Mouse (Mus musculus): ENCODE results near the gene Mboat7. TPM values are rescaled to one million over a fixed set of nuclear protein-coding genes. Genes with fewer than 3 reads are reported as not detected.

The Mboat7 gene
- total and polyA plus RNA-seq, 3 experiments: 18.4 to 41.2 (median 21.7) TPM

- TF ChIP-seq ETS1 (conservative IDR thresholded peaks at IDR 0.05; ENCODE audit: low read depth, low read length) (no peak), NRF1 (IDR thresholded peaks at IDR 0.05; ENCODE audit: low read depth, low read length) (peak; percentile 84), CHD2 (IDR thresholded peaks at IDR 0.05; ENCODE audit: low read length) (no peak), IRF4 (IDR thresholded peaks at IDR 0.05; ENCODE audit: low read depth, low read length) (no peak), POLR2AphosphoS2 (IDR thresholded peaks at IDR 0.05; ENCODE audit: low read depth, low read length) (peak; percentile 100), BHLHE40 (IDR thresholded peaks at IDR 0.05; ENCODE audit: low read depth, low read length) (no peak), JUND (conservative IDR thresholded peaks at IDR 0.05; ENCODE audit: low read depth, low read length) (peak; percentile 83), JUN (IDR thresholded peaks at IDR 0.05; ENCODE audit: insufficient read depth, low read depth, low read length) (peak; percentile 81), MAZ (IDR thresholded peaks at IDR 0.05; ENCODE audit: low read depth, low read length) (0 out of 2 replicates have a peak, but pooled peaks have one; percentile 19), USF2 (conservative IDR thresholded peaks at IDR 0.05; ENCODE audit: low read depth, low read length) (no peak), GABPA (IDR thresholded peaks at IDR 0.05; ENCODE audit: insufficient replicate concordance, low read depth, low read length) (no peak; the same call in 1 of the 2 replicates), USF1 (IDR thresholded peaks at IDR 0.05; ENCODE audit: low read depth, low read length) (no peak), RAD21 (IDR thresholded peaks at IDR 0.05; ENCODE audit: low read depth, low read length) (no peak), RCOR1 (conservative IDR thresholded peaks at IDR 0.05; ENCODE audit: low read depth, low read length) (no peak), ZMIZ1 (IDR thresholded peaks at IDR 0.05; ENCODE audit: low read depth, low read length) (peak; percentile 99)
Measured at GRCm38 (mm10) chr7:3703879-3704441, 10.6 kb upstream of the Mboat7 start, which contains the start of gene Rps9 (continued).

DNA sequence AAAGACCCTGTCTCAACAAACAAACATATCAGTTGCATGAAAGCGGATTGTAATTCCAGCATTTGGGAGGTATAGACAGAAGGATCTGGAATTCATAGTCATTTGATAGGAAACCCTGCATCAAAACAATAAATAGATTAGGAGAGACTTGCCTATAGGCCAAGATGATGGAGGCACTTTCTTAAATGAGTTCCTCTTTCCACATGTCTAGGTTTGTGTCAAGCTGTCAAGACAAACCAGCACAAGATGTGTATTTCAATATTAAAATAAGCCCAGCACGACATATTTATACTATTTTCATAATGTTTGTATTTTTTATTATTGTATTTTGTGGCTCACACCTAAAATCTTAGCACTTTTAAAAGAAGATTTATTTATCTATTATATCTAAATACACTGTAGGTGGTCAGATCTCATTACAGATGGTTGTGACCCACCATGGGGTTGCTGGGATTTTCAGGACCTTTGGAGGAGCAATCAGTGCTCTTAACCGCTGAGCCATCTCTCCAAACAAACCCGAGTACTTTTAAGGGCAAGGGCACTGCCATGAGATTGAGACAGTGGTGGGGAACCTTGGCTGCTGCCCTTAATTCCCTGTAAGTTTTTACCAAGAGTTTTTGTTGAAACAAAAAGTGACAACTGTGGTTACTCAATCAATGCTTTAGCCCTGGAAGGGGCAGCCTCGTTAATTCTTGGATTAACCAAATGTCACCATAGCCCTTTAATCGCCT lies 10.0 kb upstream of the Mboat7 start:
- H3K9me3 ChIP-seq (replicated peaks; ENCODE audit: low read length): no peaks in the 10 kb centered on the region
- H3K4me2 ChIP-seq (ENCODE audit: insufficient read depth, low read depth, poor library complexity, severe bottlenecking): peak overlapping the region; percentile 72
- in situ Hi-C loops (cut with MboI; ENCODE audit: low pct_ligation_motif_present, low pct_unique_long_range_greater_than_20kb, low sequenced_read_pairs): no loop called here
- H3K79me2 ChIP-seq (replicated peaks; ENCODE audit: control insufficient read depth, extremely low read depth, insufficient read depth, poor library complexity, severe bottlenecking): peaks cover 30% of the 10 kb centered on the region
- no peak overlapping the region for H3K27ac ChIP-seq (ENCODE audit: insufficient read depth, low read depth)
- H3K27me3 ChIP-seq (replicated peaks): no peaks in the 10 kb centered on the region
- TF ChIP-seq MYC (IDR thresholded peaks at IDR 0.05; ENCODE audit: low read depth, low read length): 0 out of 2 replicates have a peak, but pooled peaks have one; percentile 22
- no peak for TF ChIP-seq ZC3H11A (IDR thresholded peaks at IDR 0.05; ENCODE audit: low read depth, low read length)
- peak; percentile 46; the same call in 1 of the 2 replicates for TF ChIP-seq MAX (IDR thresholded peaks at IDR 0.05; ENCODE audit: low read length)
- no peak; the same call in 1 of the 2 replicates for TF ChIP-seq ZMIZ1 (IDR thresholded peaks at IDR 0.05; ENCODE audit: low read depth, low read length)
- TF ChIP-seq EP300 (IDR thresholded peaks at IDR 0.05; ENCODE audit: low read length): 0 out of 2 replicates have a peak, but pooled peaks have one; percentile 16
- TF ChIP-seq HCFC1 (IDR thresholded peaks at IDR 0.05; ENCODE audit: low read depth, low read length): no peak
- TF ChIP-seq KAT2A (IDR thresholded peaks at IDR 0.05; ENCODE audit: insufficient replicate concordance, low read length): no peak
- TF ChIP-seq MXI1 (IDR thresholded peaks at IDR 0.05; ENCODE audit: low read depth, low read length): 0 out of 2 replicates have a peak, but pooled peaks have one; percentile 41
- H3K4me3 ChIP-seq (replicated peaks in 1 of 3; ENCODE audit: low read depth in 2 of 3, low read length in 2 of 3, poor library complexity in 1 of 3): peak overlapping the region in 2 of 3 experiments; percentile 28 to 86
- H3K9ac ChIP-seq (ENCODE audit: insufficient read depth, low read depth): peak overlapping the region; percentile 87
- peaks cover 2 to 24% of the 10 kb centered on the region in 2 experiments; a peak in 3 of 4 replicates for H3K4me1 ChIP-seq (ENCODE audit: control insufficient read depth in 1 of 2, insufficient read depth in 2 of 2)
- dilution Hi-C loops (cut with MboI; ENCODE audit: extremely low pct_ligation_motif_present, extremely low pct_unique_long_range_greater_than_20kb, low sequenced_read_pairs): no loop called here
- peak; percentile 24 for DNase-seq (ENCODE audit: extremely low read depth)
- H3K36me3 ChIP-seq (replicated peaks in 1 of 2; ENCODE audit: control insufficient read depth in 1 of 2, insufficient read depth in 1 of 2, low read length in 1 of 2): peaks cover 47 to 61% of the 10 kb centered on the region in 2 experiments
